ENCODE assay signal across 8 mouse cellular contexts in genomic region chr2:173586118-173586968, GRCm38 (mm10). TPM values are rescaled to one million over a fixed set of nuclear protein-coding genes. Genes with fewer than 3 reads are reported as not detected.
A peak's percentile ranks its signal among the peaks of the same experiment; 100 is the strongest.
DNase-seq lines count a peak whose midpoint lies in the region; ATAC-seq and TF ChIP-seq lines count a peak whose summit lies in the region.
"Had no signal": no experiment of that assay in that cellular context is flagged by ENCODE, and none has a peak within 500 bp of the region (broad histone marks: within the 10 kb centered on the region; RNA-seq: fewer than 3 reads in every experiment).

No protein-coding gene starts in this region.

- 1% methylated on average over 68 of the region's 68 CpGs for WGBS in hindbrain, postnatal 0 days
- WGBS in limb, embryonic 12.5 days: under 1% methylated on average over 68 of the region's 68 CpGs
- under 1% methylated on average over 68 of the region's 68 CpGs for WGBS in midbrain, embryonic 12.5 days

- peak overlapping the region; percentile 73 for H3K4me2 ChIP-seq in hindbrain, postnatal 0 days (ENCODE audit: low read depth, low read length)
- H3K4me2 ChIP-seq in limb, embryonic 12.5 days: peak overlapping the region; percentile 72
- H3K4me2 ChIP-seq in midbrain, embryonic 12.5 days (replicated peaks): peak overlapping the region; percentile 69

- H3K4me3 ChIP-seq in gastrocnemius, adult 2 months: peak overlapping the region; percentile 73
- H3K4me3 ChIP-seq in hindbrain, postnatal 0 days (ENCODE audit: low read length): peak overlapping the region; percentile 40
- peak overlapping the region; percentile 41 for H3K4me3 ChIP-seq in limb, embryonic 12.5 days (replicated peaks)
- H3K4me3 ChIP-seq in midbrain, embryonic 12.5 days: peak overlapping the region; percentile 44
- H3K4me3 ChIP-seq: myocyte had no signal

- H3K4me1 ChIP-seq in hindbrain, postnatal 0 days (ENCODE audit: insufficient read depth, low read length): no peaks in the 10 kb centered on the region
- peaks cover 14% of the 10 kb centered on the region; the same call in 1 of the 2 replicates for H3K4me1 ChIP-seq in limb, embryonic 12.5 days (replicated peaks)
- H3K4me1 ChIP-seq in midbrain, embryonic 12.5 days: no peaks in the 10 kb centered on the region

- peak overlapping the region; percentile 66 for H3K27ac ChIP-seq in gastrocnemius, adult 2 months
- no peak overlapping the region for H3K27ac ChIP-seq in hindbrain, postnatal 0 days
- no peak overlapping the region for H3K27ac ChIP-seq in limb, embryonic 12.5 days
- no peak overlapping the region for H3K27ac ChIP-seq in midbrain, embryonic 12.5 days (replicated peaks)

- H3K9me3 ChIP-seq in hindbrain, postnatal 0 days (ENCODE audit: low read length): no peaks in the 10 kb centered on the region
- peaks cover 7% of the 10 kb centered on the region; the same call in 1 of the 2 replicates for H3K9me3 ChIP-seq in limb, embryonic 12.5 days
- no peaks in the 10 kb centered on the region for H3K9me3 ChIP-seq in midbrain, embryonic 12.5 days

- peak overlapping the region; percentile 33 for H3K9ac ChIP-seq in hindbrain, postnatal 0 days (replicated peaks; ENCODE audit: low read length)
- H3K9ac ChIP-seq in limb, embryonic 12.5 days (replicated peaks): peak overlapping the region; percentile 51
- H3K9ac ChIP-seq in midbrain, embryonic 12.5 days (replicated peaks): peak overlapping the region; percentile 50

- DNase-seq in adrenal gland, adult (ENCODE audit: inconsistent age in 2 of 2, low spot score in 1 of 2): peak; percentile 75 to 92
- DNase-seq in cerebellum, postnatal 36 days: peak; percentile 68
- DNase-seq in gastrocnemius, adult 2 months: peak; percentile 85
- peak; percentile 68 for DNase-seq in hindbrain, postnatal 0 days (ENCODE audit: low spot score)
- DNase-seq in spleen, adult 18-20 months: peak; percentile 53 to 79

- no peaks in the 10 kb centered on the region for H3K27me3 ChIP-seq in hindbrain, postnatal 0 days (ENCODE audit: insufficient read depth, low read length)
- H3K27me3 ChIP-seq in limb, embryonic 12.5 days: peaks cover 35% of the 10 kb centered on the region
- H3K27me3 ChIP-seq in midbrain, embryonic 12.5 days: peaks cover 32% of the 10 kb centered on the region

- intact Hi-C loops in gastrocnemius, adult 2 months (cut with DNase I): loop anchor here (5.0 kb wide), 2 partner anchors 491 to 696 kb away; partner anchors contain the start of genes Gnas and Stx16

- no peaks in the 10 kb centered on the region for H3K36me3 ChIP-seq in hindbrain, postnatal 0 days (ENCODE audit: insufficient read depth, low read length)
- H3K36me3 ChIP-seq in limb, embryonic 12.5 days: peaks cover 31% of the 10 kb centered on the region; the same call in 1 of the 2 replicates
- no peaks in the 10 kb centered on the region; the same call in 1 of the 2 replicates for H3K36me3 ChIP-seq in midbrain, embryonic 12.5 days

- TF ChIP-seq CTCF in gastrocnemius, adult 2 months (IDR thresholded peaks at IDR 0.05): no peak; the same call in 1 of the 2 replicates
- peak; percentile 57 for TF ChIP-seq CTCF in hindbrain, postnatal 0 days (IDR thresholded peaks at IDR 0.05; ENCODE audit: low read depth)

- peak; percentile 57; the same call in 1 of the 2 replicates for ATAC-seq in hindbrain, postnatal 0 days
- no peak for ATAC-seq in limb, embryonic 12.5 days (ENCODE audit: insufficient number of reproducible peaks, insufficient read depth, low FRiP score, low TSS enrichment, low read depth)
- ATAC-seq in midbrain, embryonic 12.5 days (ENCODE audit: low FRiP score, low read depth): peak; percentile 53

RNA-seq across cellular contexts. Expression of gene Ankrd60, which starts 8.2 kb away (rescaled TPM):
- total RNA-seq in gastrocnemius, adult 2 months (2021): not detected
- total RNA-seq in hindbrain, postnatal 0 days (2014; rRNA removed): not detected in 2 replicates
- polyA plus RNA-seq in hindbrain, postnatal 0 days (2015; fragmentation: Nextera tagmentation; extraction: Ambion mirVana): not detected in 2 replicates
- polyA plus RNA-seq in limb, embryonic 12.5 days (2016; fragmentation: Nextera tagmentation; extraction: Ambion mirVana): not detected in 2 replicates
- not detected in 2 replicates for polyA plus RNA-seq in midbrain, embryonic 12.5 days (2016; fragmentation: Nextera tagmentation; extraction: Ambion mirVana)
- polyA plus RNA-seq: myocyte had no signal
